Mouse (Mus musculus) heart, adult 2 months (tissue): ENCODE data around the gene D930020B18Rik. TPM values are rescaled to one million over a fixed set of nuclear protein-coding genes. Genes with fewer than 3 reads are reported as not detected.

ENCODE experiments used
- DNase-seq, 2 experiments: peaks; one replicate each; pipeline ENCODE4 v3.0.0; 2021
- H3K27ac ChIP-seq: fragments of 200-600 bp; 2 replicates; pipeline ENCODE4 v1.8.1; 2022
- H3K27me3 ChIP-seq: fragments of 200-500 bp; 2 replicates; pipeline ENCODE4 v1.6.1; 2012; ENCODE audit warnings: mild to moderate bottlenecking, low read length, inconsistent platforms, mixed read lengths; ENCODE audit not compliant: control insufficient read depth, insufficient read depth
- H3K36me3 ChIP-seq: fragments of 200-500 bp; 2 replicates; pipeline ENCODE4 v1.6.1; 2012; ENCODE audit warnings: low read length, inconsistent platforms; ENCODE audit not compliant: control insufficient read depth, insufficient read depth
- H3K4me1 ChIP-seq: fragments of 200-500 bp; 2 replicates; pipeline ENCODE4 v1.6.1; 2011; ENCODE audit warnings: low read length; ENCODE audit not compliant: control insufficient read depth, insufficient read depth
- H3K4me3 ChIP-seq: fragments of 200-600 bp; 2 replicates; pipeline ENCODE4 v1.8.1; 2022
- H3K79me2 ChIP-seq: fragments of 200-500 bp; replicated peaks from 2 replicates; pipeline ENCODE4 v1.6.1; 2012; ENCODE audit warnings: mild to moderate bottlenecking, inconsistent platforms, low read length, moderate library complexity, mixed read lengths; ENCODE audit not compliant: control insufficient read depth, insufficient read depth
- H3K9ac ChIP-seq: fragments of 200-500 bp; 2 replicates; pipeline ENCODE4 v1.6.1; 2012; ENCODE audit warnings: low read depth, mild to moderate bottlenecking, control low read depth, inconsistent platforms, low read length, mixed read lengths
- CTCF ChIP-seq: fragments of 200-600 bp; IDR thresholded peaks from 2 replicates; pipeline ENCODE4 v1.8.1; 2022; ENCODE audit warnings: antibody characterized with exemption, mild to moderate bottlenecking, moderate library complexity
- EP300 ChIP-seq: fragments of 200-500 bp; IDR thresholded peaks from 2 replicates; pipeline ENCODE4 v1.6.1; 2011; ENCODE audit warnings: low read depth, low read length, control low read depth; ENCODE audit not compliant: insufficient read depth
- POLR2A ChIP-seq: fragments of 200-500 bp; IDR thresholded peaks from 2 replicates; pipeline ENCODE4 v1.6.1; 2011; ENCODE audit warnings: mild to moderate bottlenecking, low read depth, low read length, control low read depth; ENCODE audit not compliant: insufficient read depth
- WGBS: fragments of 180-500 bp; shearing (Covaris S2); methylation state at CpG from one replicate; pipeline ENCODE4 v1.1.7; 2018; 5-methylcytosine and 5-hydroxymethylcytosine counted together
- intact Hi-C: fragments of 180-260 bp; cut with DNase I; formaldehyde crosslinking; loops from one replicate; pipeline ENCODE4 v1.15.1; 2025
- polyA plus RNA-seq: library from polyadenylated mRNA; depleted of rRNA; stranded (reverse); fragments of >200 nt; gene quantifications from 2 replicates; pipeline ENCODE4 v1.2.3, GENCODE M21; 2012
- total RNA-seq, 2 experiments: library from RNA; stranded (reverse); gene quantifications; 2 replicates each; pipeline ENCODE4 v1.2.3; 2021

The D930020B18Rik gene
- total and polyA plus RNA-seq, 3 experiments = not detected

GRCm38 (mm10) chr10:121703619-121704018, 62.2 kb downstream of the D930020B18Rik start:
- TF ChIP-seq CTCF = no peak
- 0 out of 2 replicates have a peak, but pooled peaks have one; percentile 43 for TF ChIP-seq EP300
- TF ChIP-seq POLR2A = no peak
- Histone ChIP-seq H3K36me3 (no peaks in the 10 kb centered on the region), H3K27me3 (no peaks in the 10 kb centered on the region), H3K27ac (no peak overlapping the region), H3K79me2 (no peaks in the 10 kb centered on the region), H3K4me1 (peaks cover 5% of the 10 kb centered on the region), H3K9ac (no peak overlapping the region), H3K4me3 (no peak overlapping the region)
- intact Hi-C loops = loop anchor here (5.0 kb wide), 1 partner anchor 134 kb away; no protein-coding TSS in a partner anchor
- 40% methylated on average over 6 of the region's 6 CpGs for WGBS
- peak; percentile 46 to 74 for DNase-seq

GRCm38 (mm10) chr10:121704871-121705270, 63.5 kb downstream of the D930020B18Rik start:
- Histone ChIP-seq H3K36me3 (no peaks in the 10 kb centered on the region), H3K27me3 (no peaks in the 10 kb centered on the region), H3K27ac (no peak overlapping the region), H3K4me1 (peaks cover 5% of the 10 kb centered on the region), H3K4me3 (no peak overlapping the region), H3K79me2 (no peaks in the 10 kb centered on the region), H3K9ac (no peak overlapping the region)
- 79% methylated on average over 6 of the region's 6 CpGs for WGBS
- intact Hi-C loops = loop anchor here (5.0 kb wide), 1 partner anchor 132 kb away; no protein-coding TSS in a partner anchor
- no peak for TF ChIP-seq EP300
- no peak for TF ChIP-seq CTCF
- no peak for TF ChIP-seq POLR2A
- DNase-seq = peak in 1 of 2 experiments; percentile 27

GRCm38 (mm10) chr10:121705399-121706163, 64.2 kb downstream of the D930020B18Rik start:
- DNase-seq = peak; percentile 32 to 56
- Histone ChIP-seq H3K36me3 (no peaks in the 10 kb centered on the region), H3K79me2 (no peaks in the 10 kb centered on the region), H3K4me3 (no peak overlapping the region), H3K27me3 (no peaks in the 10 kb centered on the region), H3K27ac (no peak overlapping the region; the same call in 1 of the 2 replicates), H3K4me1 (peaks cover 5% of the 10 kb centered on the region), H3K9ac (no peak overlapping the region)
- intact Hi-C loops = no loop called here
- TF ChIP-seq POLR2A = no peak
- no peak for TF ChIP-seq EP300
- no peak for TF ChIP-seq CTCF
- WGBS = 72% methylated on average over 15 of the region's 15 CpGs

- TF ChIP-seq CTCF (no peak), POLR2A (no peak), EP300 (no peak)
- intact Hi-C loops = no loop called here
- H3K27me3 ChIP-seq = no peaks in the 10 kb centered on the region
- no peak overlapping the region for H3K9ac ChIP-seq
- no peak overlapping the region for H3K27ac ChIP-seq
- no peak for DNase-seq
- no peaks in the 10 kb centered on the region for H3K36me3 ChIP-seq
- no peaks in the 10 kb centered on the region for H3K4me1 ChIP-seq
- H3K79me2 ChIP-seq = no peaks in the 10 kb centered on the region
- no peak overlapping the region for H3K4me3 ChIP-seq
Observed at GRCm38 (mm10) chr10:121716862-121717261, 75.5 kb downstream of the D930020B18Rik start.

GRCm38 (mm10) chr10:121718896-121719585, 77.7 kb downstream of the D930020B18Rik start:
- Histone ChIP-seq H3K36me3 (no peaks in the 10 kb centered on the region), H3K9ac (no peak overlapping the region), H3K4me1 (no peaks in the 10 kb centered on the region), H3K27me3 (no peaks in the 10 kb centered on the region), H3K4me3 (no peak overlapping the region), H3K27ac (no peak overlapping the region), H3K79me2 (no peaks in the 10 kb centered on the region)
- DNase-seq = no peak
- 89% methylated on average over 18 of the region's 18 CpGs for WGBS
- intact Hi-C loops = no loop called here
- TF ChIP-seq POLR2A (no peak), CTCF (no peak), EP300 (no peak)

GRCm38 (mm10) chr10:121720701-121721100, 79.3 kb downstream of the D930020B18Rik start:
- H3K27me3 ChIP-seq = no peaks in the 10 kb centered on the region
- H3K4me1 ChIP-seq = no peaks in the 10 kb centered on the region
- 92% methylated on average over 13 of the region's 13 CpGs for WGBS
- no peak for DNase-seq
- intact Hi-C loops = no loop called here
- TF ChIP-seq CTCF (no peak), POLR2A (no peak), EP300 (no peak)
- H3K79me2 ChIP-seq = no peaks in the 10 kb centered on the region
- H3K4me3 ChIP-seq = no peak overlapping the region
- H3K27ac ChIP-seq = no peak overlapping the region
- H3K36me3 ChIP-seq = no peaks in the 10 kb centered on the region
- no peak overlapping the region for H3K9ac ChIP-seq
